Mouse (Mus musculus) liver, embryonic 13.5 days (tissue): ENCODE measurements around the gene Tpsg1. TPM values are rescaled to one million over a fixed set of nuclear protein-coding genes. Genes with fewer than 3 reads are reported as not detected.

Experiments used
- ATAC-seq: fragments of 200-750 bp; cut with Nextera tagmentation; 2 replicates; pipeline ENCODE4 v1.8.0; 2017; ENCODE audit warnings: low read depth, mild to moderate bottlenecking, moderate number of reproducible peaks, moderate library complexity
- DNase-seq: peaks from one replicate; pipeline ENCODE4 v3.0.0; 2022
- H3K27ac ChIP-seq: fragments of 300-500 bp; sonication (generic); 2 replicates; pipeline ENCODE4 v1.5.1; 2015; ENCODE audit warnings: moderate library complexity, mild to moderate bottlenecking, inconsistent platforms
- H3K27me3 ChIP-seq: fragments of 300-500 bp; sonication (generic); 2 replicates; pipeline ENCODE4 v1.6.1; 2015; ENCODE audit warnings: mild to moderate bottlenecking, inconsistent platforms
- H3K36me3 ChIP-seq: fragments of 300-500 bp; sonication (generic); 2 replicates; pipeline ENCODE4 v1.6.1; 2015; ENCODE audit warnings: mild to moderate bottlenecking, inconsistent platforms
- H3K4me1 ChIP-seq: fragments of 300-500 bp; sonication (generic); replicated peaks from 2 replicates; pipeline ENCODE4 v1.6.1; 2015; ENCODE audit warnings: inconsistent platforms
- H3K4me2 ChIP-seq: fragments of 300-500 bp; sonication (generic); 2 replicates; pipeline ENCODE4 v1.6.1; 2015; ENCODE audit warnings: inconsistent platforms, mild to moderate bottlenecking, moderate library complexity
- H3K4me3 ChIP-seq: fragments of 300-500 bp; sonication (generic); replicated peaks from 2 replicates; pipeline ENCODE4 v1.5.1; 2015; ENCODE audit warnings: mild to moderate bottlenecking, inconsistent platforms
- H3K9ac ChIP-seq: fragments of 300-500 bp; sonication (generic); 2 replicates; pipeline ENCODE4 v1.6.1; 2015; ENCODE audit warnings: mild to moderate bottlenecking, inconsistent platforms
- H3K9me3 ChIP-seq: fragments of 300-500 bp; sonication (generic); replicated peaks from 2 replicates; pipeline ENCODE4 v1.6.1; 2016; ENCODE audit warnings: inconsistent platforms
- WGBS: fragments of 180-500 bp; shearing (Covaris S2); methylation state at CpG from one replicate; pipeline ENCODE4 v1.1.7; 2015; ENCODE audit not compliant: insufficient replicate concordance; 5-methylcytosine and 5-hydroxymethylcytosine counted together
- polyA plus RNA-seq: library from polyadenylated mRNA; unstranded; fragments of >200 nt; fragmentation: Nextera tagmentation; extraction: Ambion mirVana; gene quantifications from 2 replicates; pipeline ENCODE4 v1.2.1, GENCODE M21; 2015

The Tpsg1 gene
- polyA plus RNA-seq, 1 experiment from 2014 or later, result 0.48 TPM

DNA sequence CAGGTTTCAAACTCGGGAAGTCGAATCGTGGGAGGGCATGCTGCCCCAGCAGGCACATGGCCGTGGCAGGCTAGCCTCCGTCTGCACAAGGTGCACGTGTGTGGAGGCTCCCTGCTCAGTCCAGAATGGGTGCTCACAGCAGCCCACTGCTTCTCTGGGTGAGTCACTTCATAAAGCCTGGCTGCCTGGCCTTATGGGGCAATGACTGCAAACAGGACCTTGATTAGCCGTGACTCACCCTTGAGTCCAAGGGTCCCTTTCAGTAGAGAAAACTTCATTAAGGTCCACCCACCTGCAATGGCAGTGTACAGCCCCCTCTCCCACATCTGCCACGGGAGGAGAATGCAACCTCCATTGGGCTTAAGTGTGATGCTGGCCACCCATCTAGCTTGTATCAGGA lies 3.4 kb downstream of the Tpsg1 start:
- DNase-seq (no peak), ATAC-seq (no peak)
- Histone ChIP-seq H3K27ac (no peak overlapping the region), H3K9ac (no peak overlapping the region), H3K4me2 (no peak overlapping the region), H3K9me3 (no peaks in the 10 kb centered on the region), H3K27me3 (no peaks in the 10 kb centered on the region), H3K4me1 (peaks cover 7% of the 10 kb centered on the region; the same call in 1 of the 2 replicates), H3K36me3 (no peaks in the 10 kb centered on the region), H3K4me3 (no peak overlapping the region)
- WGBS, result 48% methylated on average over 8 of the region's 8 CpGs

DNA sequence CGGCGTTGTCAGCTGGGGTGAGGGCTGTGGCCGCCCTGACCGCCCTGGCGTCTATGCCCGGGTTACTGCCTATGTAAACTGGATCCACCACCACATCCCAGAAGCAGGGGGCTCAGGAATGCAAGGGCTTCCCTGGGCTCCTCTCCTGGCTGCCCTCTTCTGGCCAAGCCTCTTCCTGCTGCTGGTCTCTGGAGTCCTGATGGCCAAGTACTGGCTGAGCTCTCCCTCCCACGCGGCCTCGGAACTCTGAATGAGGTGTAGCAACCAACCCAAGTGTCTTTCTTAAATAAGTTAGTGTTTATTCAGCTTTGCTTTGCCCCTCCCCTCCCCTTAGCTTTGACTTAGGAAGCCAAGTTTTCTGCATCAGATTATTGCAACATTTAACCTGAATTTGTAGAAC lies 4.9 kb downstream of the Tpsg1 start:
- Histone ChIP-seq H3K4me3 (no peak overlapping the region), H3K9ac (no peak overlapping the region), H3K36me3 (no peaks in the 10 kb centered on the region), H3K9me3 (peaks cover 8% of the 10 kb centered on the region; the same call in 1 of the 2 replicates), H3K4me1 (peaks cover 7% of the 10 kb centered on the region; the same call in 1 of the 2 replicates), H3K4me2 (no peak overlapping the region), H3K27me3 (no peaks in the 10 kb centered on the region), H3K27ac (no peak overlapping the region)
- DNase-seq, result no peak
- ATAC-seq, result no peak
- 31% methylated on average over 9 of the region's 9 CpGs for WGBS

DNA sequence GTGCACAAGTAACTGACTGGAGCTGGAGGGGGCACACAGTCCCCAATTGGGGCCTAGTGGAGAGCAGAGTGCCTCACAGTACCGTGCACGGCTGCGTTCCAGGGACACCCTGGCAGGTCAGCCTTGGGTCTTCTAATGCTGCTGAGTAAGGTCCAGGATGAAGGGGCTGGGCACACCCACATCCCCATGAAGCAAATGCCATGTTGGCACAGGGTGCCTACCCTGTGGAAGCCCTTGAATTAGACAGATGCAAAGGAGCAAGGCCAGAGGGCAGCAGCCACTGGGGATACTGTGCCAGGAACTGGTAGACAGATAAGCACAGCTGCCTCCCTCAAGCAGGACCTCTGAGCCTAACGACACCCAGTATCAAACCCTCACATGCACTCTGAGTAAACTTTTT lies 25.5 kb downstream of the Tpsg1 start:
- H3K4me3 ChIP-seq, result no peak overlapping the region
- no peaks in the 10 kb centered on the region for H3K27me3 ChIP-seq
- ATAC-seq (no peak), DNase-seq (no peak)
- no peak overlapping the region for H3K9ac ChIP-seq
- 0 out of 2 replicates have a peak, but pooled peaks cover 2% of the 10 kb centered on the region for H3K4me1 ChIP-seq
- no peaks in the 10 kb centered on the region for H3K9me3 ChIP-seq
- WGBS, result 61% methylated on average over 4 of the region's 4 CpGs
- no peak overlapping the region for H3K4me2 ChIP-seq
- no peak overlapping the region for H3K27ac ChIP-seq
- H3K36me3 ChIP-seq, result no peaks in the 10 kb centered on the region

DNA sequence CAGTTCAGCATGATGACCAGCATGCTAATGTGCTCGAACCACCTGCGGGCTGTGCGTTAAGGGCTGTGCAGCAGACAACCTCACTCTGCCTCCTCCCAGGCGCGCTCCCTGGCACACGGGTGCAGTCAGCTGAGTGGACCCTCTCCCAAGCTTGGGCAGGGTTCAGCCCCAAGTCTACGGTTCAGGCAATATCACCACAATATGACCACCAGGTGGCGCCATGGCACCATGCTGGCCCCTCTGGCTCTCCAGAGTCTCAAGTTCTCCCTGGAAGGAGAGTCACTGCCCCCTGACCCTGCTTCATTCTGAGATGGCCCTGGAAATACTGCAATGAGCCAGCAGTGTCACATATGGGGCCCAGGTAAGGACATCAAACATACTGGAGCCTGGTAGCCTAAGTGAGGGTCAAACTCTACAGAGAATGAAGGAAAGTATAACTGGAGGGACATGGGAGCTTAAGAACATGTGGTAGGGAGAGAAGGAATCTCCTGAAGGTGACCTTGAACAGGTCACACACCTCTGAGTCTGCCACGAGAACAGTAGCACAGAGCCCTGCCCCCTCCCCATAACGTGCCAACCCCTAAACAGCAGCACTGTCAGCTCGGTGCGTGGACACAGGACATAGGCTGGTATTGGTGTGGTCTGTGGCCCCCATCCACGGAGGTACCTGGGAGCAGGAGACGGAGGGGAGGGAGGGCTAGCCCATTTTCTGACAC lies 28.9 kb downstream of the Tpsg1 start:
- ATAC-seq, result no peak

DNA sequence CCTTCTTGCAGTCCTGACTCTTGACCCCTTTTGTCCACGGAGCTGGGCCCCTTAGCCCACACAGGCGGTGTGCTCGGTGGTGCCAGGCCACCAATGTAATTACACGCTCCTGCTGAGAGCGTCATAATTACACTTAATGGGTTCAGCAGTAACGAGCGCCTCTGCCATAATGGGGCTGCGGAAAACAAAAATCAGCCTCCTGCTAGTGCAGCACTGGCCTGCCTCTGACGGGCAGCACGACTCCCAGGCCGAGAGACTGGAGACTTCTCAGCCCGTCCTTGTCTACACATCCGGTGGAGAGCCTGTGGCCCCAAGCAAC lies 29.4 kb downstream of the Tpsg1 start:
- ATAC-seq (no peak), DNase-seq (no peak)
- Histone ChIP-seq H3K4me1 (no peaks in the 10 kb centered on the region), H3K36me3 (no peaks in the 10 kb centered on the region), H3K4me2 (no peak overlapping the region), H3K9ac (no peak overlapping the region), H3K4me3 (no peak overlapping the region), H3K27me3 (no peaks in the 10 kb centered on the region), H3K27ac (no peak overlapping the region), H3K9me3 (no peaks in the 10 kb centered on the region)
- WGBS, result 61% methylated on average over 13 of the region's 13 CpGs

More for the DNA sequence above, 28.9 kb downstream of the Tpsg1 start:
- H3K4me3 ChIP-seq, result no peak overlapping the region
- WGBS, result 28% methylated on average over 14 of the region's 14 CpGs
- H3K9ac ChIP-seq, result no peak overlapping the region
- no peaks in the 10 kb centered on the region for H3K27me3 ChIP-seq
- no peak overlapping the region for H3K4me2 ChIP-seq
- no peaks in the 10 kb centered on the region for H3K4me1 ChIP-seq
- H3K27ac ChIP-seq, result no peak overlapping the region
- no peaks in the 10 kb centered on the region for H3K9me3 ChIP-seq
- H3K36me3 ChIP-seq, result no peaks in the 10 kb centered on the region
- peak; percentile 24 for DNase-seq

DNA sequence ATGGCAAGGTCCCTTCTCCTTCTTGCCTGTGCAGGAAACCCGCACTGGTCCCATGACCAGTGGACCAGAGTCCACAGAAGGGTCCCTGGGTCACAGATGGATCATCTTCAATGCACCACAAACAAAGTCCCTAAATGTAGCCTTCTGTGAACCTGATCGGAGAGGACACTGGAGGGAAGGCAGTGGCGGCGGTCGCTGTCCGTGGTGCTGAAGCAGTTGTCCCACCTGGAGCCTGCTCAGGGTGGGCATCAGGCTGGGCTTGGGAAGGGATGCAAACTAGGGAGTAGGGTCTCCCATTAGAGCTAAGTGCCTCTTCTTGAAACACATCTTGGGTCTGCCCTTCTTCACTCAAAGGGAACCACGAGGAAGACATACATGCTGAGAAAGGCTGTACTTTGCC lies 31.4 kb downstream of the Tpsg1 start:
- no peak overlapping the region for H3K27ac ChIP-seq
- no peaks in the 10 kb centered on the region for H3K36me3 ChIP-seq
- ATAC-seq, result no peak
- 6% methylated on average over 7 of the region's 7 CpGs for WGBS
- DNase-seq, result no peak
- no peaks in the 10 kb centered on the region for H3K27me3 ChIP-seq
- H3K9me3 ChIP-seq, result no peaks in the 10 kb centered on the region
- no peak overlapping the region for H3K4me2 ChIP-seq
- H3K4me1 ChIP-seq, result peaks cover 7% of the 10 kb centered on the region
- H3K9ac ChIP-seq, result no peak overlapping the region
- H3K4me3 ChIP-seq, result no peak overlapping the region

DNA sequence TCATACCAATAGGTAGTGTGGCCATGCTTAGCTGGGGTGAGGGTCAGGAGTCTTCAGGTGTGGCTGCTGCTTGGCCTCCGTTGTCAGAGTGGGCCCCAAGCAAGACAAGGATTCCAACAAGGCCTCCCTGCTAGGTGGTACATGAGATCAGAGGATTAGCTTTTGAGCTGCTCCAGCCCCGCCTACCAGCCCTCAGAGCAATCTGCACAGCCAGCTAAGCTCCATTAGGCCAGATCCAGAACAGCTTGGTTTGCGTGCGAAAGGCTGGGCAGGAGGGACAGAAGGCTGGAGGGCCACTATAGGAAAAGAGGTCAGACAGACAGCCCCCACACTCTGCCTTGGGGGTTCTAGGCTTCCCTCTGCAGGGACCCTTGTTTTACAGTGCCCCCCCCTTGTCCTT lies 32.4 kb downstream of the Tpsg1 start:
- Histone ChIP-seq H3K9me3 (no peaks in the 10 kb centered on the region), H3K36me3 (no peaks in the 10 kb centered on the region), H3K4me1 (peaks cover 18% of the 10 kb centered on the region), H3K4me3 (no peak overlapping the region), H3K9ac (no peak overlapping the region), H3K27me3 (no peaks in the 10 kb centered on the region), H3K4me2 (no peak overlapping the region), H3K27ac (no peak overlapping the region)
- ATAC-seq (no peak), DNase-seq (no peak)
- WGBS, result 45% methylated on average over 4 of the region's 4 CpGs

DNA sequence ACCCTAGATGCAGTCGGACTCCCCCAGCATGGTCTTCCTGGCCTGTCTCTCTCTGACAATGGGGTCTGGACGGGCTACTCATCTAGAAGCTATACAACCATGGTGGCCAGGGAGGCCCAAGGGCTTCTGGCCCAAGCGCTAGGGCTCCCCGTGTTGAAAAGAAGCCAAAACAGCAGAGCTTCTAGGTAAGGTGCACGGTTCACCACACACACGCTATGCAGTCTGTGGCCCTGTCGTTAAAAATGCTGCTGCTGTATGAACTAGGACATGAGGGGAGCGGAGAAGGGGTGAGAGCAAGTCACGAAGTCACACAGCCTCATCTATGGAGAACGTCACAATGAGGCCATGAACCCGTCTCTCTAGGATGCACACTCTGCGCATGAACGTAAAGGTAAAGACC lies 33.2 kb downstream of the Tpsg1 start:
- DNase-seq (no peak), ATAC-seq (no peak)
- no peak overlapping the region for H3K4me3 ChIP-seq
- H3K4me2 ChIP-seq, result no peak overlapping the region
- no peak overlapping the region for H3K9ac ChIP-seq
- H3K9me3 ChIP-seq, result no peaks in the 10 kb centered on the region
- no peaks in the 10 kb centered on the region for H3K27me3 ChIP-seq
- H3K36me3 ChIP-seq, result no peaks in the 10 kb centered on the region
- no peak overlapping the region for H3K27ac ChIP-seq
- 67% methylated on average over 13 of the region's 13 CpGs for WGBS
- peaks cover 20% of the 10 kb centered on the region for H3K4me1 ChIP-seq

DNA sequence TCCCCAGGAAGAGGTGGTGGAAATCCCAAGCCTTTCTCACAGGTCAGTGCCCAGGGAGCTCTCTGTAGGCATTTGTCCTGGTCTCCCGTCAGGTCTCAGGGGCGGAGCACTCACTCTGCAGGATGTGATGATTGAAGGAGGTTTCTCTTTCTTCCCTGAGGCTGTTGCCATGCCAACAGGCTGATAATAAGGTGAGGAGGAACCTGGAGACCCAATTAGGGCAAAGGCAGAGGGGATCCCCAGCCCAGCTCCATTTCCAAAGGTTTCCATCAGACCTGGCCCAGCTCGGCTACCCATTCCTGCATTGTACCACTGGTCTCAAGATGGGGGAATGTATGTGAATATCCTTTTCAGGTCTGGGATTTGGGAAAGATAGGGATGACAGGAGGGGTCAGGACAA lies 35.1 kb downstream of the Tpsg1 start:
- no peak overlapping the region for H3K27ac ChIP-seq
- H3K4me3 ChIP-seq, result no peak overlapping the region
- no peak overlapping the region for H3K4me2 ChIP-seq
- H3K36me3 ChIP-seq, result no peaks in the 10 kb centered on the region
- 19% methylated on average over 3 of the region's 3 CpGs for WGBS
- H3K9me3 ChIP-seq, result no peaks in the 10 kb centered on the region
- no peak overlapping the region for H3K9ac ChIP-seq
- H3K4me1 ChIP-seq, result peaks cover 26% of the 10 kb centered on the region
- no peak for DNase-seq
- no peak for ATAC-seq
- H3K27me3 ChIP-seq, result no peaks in the 10 kb centered on the region

DNA sequence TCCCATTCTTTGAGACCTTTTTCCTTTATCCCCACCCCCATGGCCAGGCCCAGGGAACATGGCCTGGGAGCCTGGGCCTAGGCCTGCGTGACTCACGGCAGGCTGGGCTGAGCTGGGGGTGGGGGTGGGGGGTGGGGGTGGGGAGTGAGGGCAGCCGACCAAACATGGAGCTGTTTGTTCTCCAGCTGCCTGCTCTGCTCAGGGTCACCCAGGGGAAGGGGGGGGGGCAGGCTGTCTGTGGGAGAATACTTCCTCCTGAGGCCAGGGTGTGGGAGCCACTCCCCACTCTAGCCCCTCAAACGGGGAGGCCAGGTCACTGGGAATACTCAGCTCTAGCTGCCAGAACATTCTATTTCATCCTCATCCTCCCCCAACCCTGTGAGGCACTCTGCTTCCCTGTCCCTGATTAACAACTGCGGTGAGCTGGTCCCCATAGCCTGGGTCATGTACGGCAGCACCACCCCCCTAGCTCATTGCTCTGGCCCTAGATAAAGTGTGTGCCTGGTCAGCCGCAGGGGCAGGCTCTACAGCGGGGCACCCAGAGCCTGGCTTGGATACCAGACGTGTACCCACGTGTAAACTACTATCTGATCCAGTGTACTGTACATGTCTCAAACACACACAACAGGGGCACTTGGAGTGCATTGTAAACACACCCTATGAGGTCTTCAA lies 36.3 kb downstream of the Tpsg1 start:
- H3K4me3 ChIP-seq, result no peak overlapping the region
- no peaks in the 10 kb centered on the region for H3K36me3 ChIP-seq
- H3K27me3 ChIP-seq, result no peaks in the 10 kb centered on the region
- H3K9me3 ChIP-seq, result no peaks in the 10 kb centered on the region
- H3K4me1 ChIP-seq, result peaks cover 26% of the 10 kb centered on the region
- no peak overlapping the region for H3K9ac ChIP-seq
- peak overlapping the region; percentile 23; the same call in 1 of the 2 replicates for H3K27ac ChIP-seq
- WGBS, result 6% methylated on average over 10 of the region's 10 CpGs
- ATAC-seq, result peak; percentile 67
- DNase-seq, result no peak
- H3K4me2 ChIP-seq, result no peak overlapping the region

DNA sequence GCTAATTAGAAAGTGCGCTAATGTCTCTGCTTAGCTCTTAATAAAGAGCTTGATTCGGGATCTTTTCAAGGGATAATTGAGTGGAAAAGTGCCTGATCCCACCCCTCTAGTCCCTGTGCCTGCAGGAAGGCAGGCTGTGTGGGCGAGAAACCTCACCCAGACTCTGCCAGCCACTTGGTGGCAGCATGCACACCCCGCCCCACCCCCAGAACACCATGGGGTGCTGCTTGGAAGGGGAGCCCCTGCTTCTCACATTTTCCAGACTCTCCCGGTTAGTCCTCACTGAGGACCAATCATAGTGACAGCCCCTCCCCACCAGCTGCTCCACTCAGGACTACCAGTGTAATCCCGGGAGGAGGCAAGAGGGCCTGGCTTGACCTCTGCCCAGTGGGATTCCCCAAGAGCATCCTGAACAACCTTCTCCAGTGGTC lies 37.0 kb downstream of the Tpsg1 start:
- WGBS, result 20% methylated on average over 6 of the region's 6 CpGs
- Histone ChIP-seq H3K27ac (no peak overlapping the region), H3K4me1 (peaks cover 26% of the 10 kb centered on the region), H3K9me3 (no peaks in the 10 kb centered on the region), H3K9ac (no peak overlapping the region), H3K36me3 (no peaks in the 10 kb centered on the region), H3K4me2 (no peak overlapping the region), H3K4me3 (no peak overlapping the region), H3K27me3 (no peaks in the 10 kb centered on the region)
- DNase-seq (no peak), ATAC-seq (no peak)

DNA sequence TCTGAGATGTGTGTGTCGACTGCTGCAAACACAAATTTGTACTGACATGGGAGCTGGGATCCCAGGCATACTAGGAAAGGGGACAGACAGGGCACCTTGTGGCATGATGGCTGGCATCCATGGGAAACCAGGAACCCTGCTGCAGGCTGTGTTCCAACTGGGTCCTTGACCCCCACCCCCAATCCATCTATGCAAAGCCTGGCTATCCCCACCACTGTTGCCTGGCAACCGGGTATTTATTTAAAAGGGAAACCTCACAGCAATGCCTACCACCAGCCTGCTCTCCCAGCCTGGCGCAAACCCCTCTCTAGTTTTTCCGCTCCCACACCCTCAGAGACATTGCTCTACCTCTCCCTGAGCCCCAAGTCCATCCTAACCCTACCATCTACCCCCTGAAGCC lies 38.3 kb downstream of the Tpsg1 start:
- H3K4me1 ChIP-seq, result peaks cover 26% of the 10 kb centered on the region
- no peak overlapping the region for H3K4me2 ChIP-seq
- no peak overlapping the region for H3K9ac ChIP-seq
- H3K36me3 ChIP-seq, result no peaks in the 10 kb centered on the region
- WGBS, result 53% methylated on average over 4 of the region's 4 CpGs
- ATAC-seq (no peak), DNase-seq (no peak)
- H3K9me3 ChIP-seq, result no peaks in the 10 kb centered on the region
- no peak overlapping the region for H3K4me3 ChIP-seq
- H3K27ac ChIP-seq, result no peak overlapping the region
- no peaks in the 10 kb centered on the region for H3K27me3 ChIP-seq
